Mouse (Mus musculus): Measurements from ENCODE around the gene Ppp2r5d.

DNA sequence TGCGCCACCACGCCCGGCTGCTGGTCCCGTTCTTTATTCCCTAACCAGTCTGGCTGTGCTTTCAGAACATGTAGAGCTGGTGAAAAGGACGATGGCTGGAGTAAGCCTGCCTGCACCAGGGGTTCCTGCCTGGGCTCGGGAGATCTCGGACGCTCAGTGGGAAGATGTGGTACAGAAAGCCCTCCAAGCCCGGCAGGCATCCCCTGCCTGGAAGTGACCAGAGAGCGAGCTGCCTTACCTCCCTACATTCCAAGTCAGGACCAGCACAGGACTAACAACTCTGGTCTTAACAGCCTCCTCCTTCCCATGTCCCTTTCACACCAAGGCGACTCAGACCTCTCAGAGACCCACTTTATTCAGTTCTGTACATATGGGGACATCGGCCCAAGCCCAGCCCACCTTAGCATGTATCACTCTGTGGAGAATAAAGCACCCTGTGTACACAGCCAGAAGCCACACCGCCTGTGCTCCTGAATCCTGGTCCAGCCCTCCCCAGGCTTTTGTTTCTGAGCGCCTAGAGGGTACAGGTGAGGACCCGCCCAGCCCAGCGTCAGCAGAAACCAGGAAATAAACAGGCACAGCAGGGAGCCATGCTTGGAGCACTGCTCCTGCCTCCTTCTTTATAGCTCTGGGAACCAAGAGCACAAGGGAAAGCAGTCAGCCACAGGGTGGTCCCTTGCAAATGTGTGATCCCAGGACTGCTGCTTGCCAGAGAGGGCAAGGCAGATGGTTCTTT lies 22.1 kb downstream of the Ppp2r5d start:
- TF ChIP-seq CTCF (IDR thresholded peaks at IDR 0.05; ENCODE audit: control insufficient read depth, insufficient read depth, insufficient replicate concordance, low read depth, low read length): no peak
- no peak for TF ChIP-seq POLR2A (IDR thresholded peaks at IDR 0.05; ENCODE audit: control insufficient read depth, low read depth, low read length)
